Mouse (Mus musculus) lung, postnatal 14 days (tissue): Measurements from ENCODE around the gene Ang5.
A peak's percentile ranks its signal among the peaks of the same experiment; 100 is the strongest.
"Not testable (repeated sequence)": the region's sequence is repeated elsewhere in the genome, so short reads cannot be mapped to it uniquely, and the experiment has no call there.

ENCODE experiments used
- DNase-seq: peaks from one replicate; pipeline ENCODE4 v3.0.0; 2021

The Ang5 gene

DNA sequence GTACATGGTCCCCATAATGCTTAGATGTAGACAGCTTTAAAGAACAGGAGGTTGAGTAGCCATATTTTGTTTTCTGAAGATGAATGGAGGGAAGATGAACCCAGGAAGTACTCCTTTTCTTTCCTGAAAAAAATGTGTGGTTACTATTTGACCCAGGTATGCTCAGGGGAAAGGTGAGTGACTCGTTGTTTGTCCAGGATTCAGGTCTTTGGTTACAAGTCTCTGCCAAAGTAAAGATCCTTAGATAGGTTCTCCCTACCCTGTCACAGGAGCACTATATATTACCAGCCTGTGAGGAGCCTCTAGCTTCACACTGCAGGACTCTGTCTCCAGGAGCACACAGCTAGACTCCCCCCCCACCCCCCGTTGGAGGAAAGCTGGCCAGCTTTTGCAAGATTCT, at the start of gene Ang5:
Ang5 (plus strand) TSS at position 301 of the 400 bp plus-strand sequence.
- DNase-seq: not testable (repeated sequence)

DNA sequence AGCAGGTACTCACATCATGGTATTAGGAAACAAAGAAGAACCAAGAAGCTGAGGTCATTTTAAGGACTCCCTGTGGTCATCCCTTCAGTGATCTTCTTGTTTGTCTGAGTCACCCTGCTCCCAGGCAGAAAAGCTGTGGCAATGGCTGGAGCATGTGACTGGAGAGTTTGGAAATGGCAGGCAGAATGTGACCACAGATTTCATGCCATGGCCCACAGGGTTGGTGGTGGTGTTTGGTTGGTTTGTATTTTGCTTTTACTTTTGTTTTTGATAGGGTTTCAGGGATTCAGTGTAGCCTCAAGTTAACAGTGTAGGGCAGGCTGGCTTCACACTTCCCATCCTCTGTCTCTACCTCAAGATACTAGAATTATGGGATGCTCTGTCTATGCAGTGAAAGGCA, 38.7 kb upstream of the Ang5 start:
- DNase-seq: not testable (repeated sequence)

DNA sequence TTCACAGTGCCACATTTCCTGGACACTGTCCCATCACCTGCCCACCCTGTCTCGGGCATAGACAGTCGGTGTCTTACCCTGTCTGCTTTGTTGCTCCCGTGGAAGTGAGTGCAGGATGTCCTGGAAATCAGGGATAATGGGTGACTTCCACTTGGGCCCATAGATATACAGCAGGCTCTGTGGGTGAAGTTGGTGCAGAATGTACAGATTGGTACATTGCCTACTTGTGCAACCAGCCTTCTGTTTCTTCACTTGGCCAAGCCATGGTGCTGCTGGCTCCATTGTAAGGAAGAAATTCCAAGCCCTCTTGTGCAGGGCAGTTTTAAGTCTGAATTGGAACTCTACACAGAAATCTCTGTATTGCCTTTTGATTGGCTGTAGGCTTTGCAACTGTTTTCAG, 33.4 kb upstream of the Ang5 start, which contains the start of gene Ear10:
Ear10 (minus strand) TSS at position 101 of the 400 bp plus-strand sequence.
- not testable (repeated sequence) for DNase-seq

DNA sequence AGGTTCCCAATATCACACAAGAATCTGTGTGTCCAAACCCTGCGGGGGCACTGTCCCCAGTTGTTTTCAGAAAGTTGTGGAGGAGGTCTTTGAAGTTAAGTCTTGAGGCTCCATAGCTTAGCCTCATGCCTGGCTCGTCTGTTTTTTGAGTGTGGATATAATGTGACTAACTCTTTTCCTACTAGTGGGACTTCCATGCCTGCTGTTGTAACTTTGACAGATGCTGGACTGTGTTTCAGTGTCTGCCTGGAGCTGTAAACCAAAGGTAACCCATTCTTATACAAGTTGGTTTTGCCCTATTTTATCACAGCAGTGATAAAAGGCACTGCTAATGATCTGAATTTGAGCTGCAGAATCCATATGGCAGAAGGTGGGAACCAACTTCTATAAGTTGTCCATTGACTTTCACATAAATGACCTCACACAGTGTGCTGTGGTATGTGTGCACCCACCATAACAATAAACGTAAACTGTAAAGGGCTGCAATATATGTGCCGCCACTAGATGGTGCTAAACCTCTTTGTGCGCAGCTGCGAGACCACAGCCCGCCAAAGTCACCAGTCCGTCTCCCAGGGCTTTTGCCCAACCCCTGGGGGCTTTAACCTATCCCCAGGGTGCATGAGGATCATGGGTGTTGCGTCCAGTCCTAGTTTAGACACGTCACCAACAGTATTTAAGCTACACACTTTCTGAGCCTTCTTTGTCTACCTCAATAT, 32.0 kb upstream of the Ang5 start, which contains the start of gene Gm8113:
Gm8113 (plus strand) TSS at position 703 of the 716 bp plus-strand sequence.
- DNase-seq: peak; percentile 68

DNA sequence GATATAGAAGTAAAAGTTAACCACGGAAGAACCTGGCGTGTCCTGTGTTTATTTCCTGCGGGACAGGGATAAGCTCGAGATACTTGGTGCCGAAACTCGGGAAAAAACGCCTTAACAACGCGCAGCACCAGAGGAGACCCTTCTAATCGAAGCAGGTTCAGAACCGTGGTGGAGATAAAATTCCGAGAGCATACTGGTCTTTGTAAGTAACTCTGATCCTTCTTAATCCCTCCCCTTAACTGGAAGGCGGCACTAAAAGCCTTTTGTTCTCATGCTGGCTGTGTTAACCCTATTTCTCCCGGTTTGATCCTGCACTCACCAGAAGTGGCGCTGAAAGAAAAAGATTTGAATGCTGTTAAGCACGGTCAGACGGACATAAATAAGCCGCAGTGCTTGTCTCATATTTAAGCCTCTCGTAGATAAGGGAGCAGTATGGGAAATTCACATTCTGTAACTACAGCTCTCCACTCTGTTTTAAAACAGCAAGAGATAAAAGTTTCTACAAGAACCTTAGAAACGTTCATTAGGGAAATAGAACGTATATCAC, 31.4 kb upstream of the Ang5 start:
- peak; percentile 0 for DNase-seq

DNA sequence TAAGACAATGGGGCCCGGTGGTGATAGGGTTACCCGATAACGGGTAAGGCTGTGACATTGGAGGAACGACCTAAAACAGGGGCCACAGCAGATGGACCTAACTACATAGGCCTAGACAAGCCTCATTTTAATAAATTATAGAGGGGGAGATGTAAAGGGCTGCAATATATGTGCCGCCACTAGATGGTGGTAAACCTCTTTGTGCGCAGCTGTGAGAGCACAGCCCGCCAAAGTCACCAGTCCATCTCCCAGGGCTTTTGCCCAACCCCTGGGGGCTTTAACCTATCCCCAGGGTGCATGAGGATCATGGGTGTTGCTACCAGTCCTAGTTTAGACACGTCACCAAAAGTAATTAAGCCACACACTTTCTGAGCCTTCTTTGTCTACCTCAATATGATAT, 23.9 kb upstream of the Ang5 start:
- peak; percentile 43 for DNase-seq

DNA sequence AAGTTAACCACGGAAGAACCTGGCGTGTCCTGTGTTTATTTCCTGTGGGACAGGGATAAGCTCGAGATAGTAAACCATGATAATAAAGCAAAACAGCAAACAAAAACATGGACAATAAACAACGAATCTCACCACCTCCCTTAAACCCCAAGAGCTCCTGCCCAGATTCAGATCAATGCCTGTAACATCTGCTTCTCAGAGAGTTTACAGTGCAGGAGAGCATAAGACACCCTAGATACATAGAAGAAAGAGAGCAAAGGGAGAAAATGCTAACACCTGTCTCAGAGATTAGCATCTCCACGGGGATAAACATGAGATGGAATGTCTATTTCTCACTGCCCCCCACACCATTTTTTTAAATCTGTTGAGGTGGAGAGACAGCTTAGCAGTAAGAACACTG, 23.5 kb upstream of the Ang5 start:
- DNase-seq: not testable (repeated sequence)

DNA sequence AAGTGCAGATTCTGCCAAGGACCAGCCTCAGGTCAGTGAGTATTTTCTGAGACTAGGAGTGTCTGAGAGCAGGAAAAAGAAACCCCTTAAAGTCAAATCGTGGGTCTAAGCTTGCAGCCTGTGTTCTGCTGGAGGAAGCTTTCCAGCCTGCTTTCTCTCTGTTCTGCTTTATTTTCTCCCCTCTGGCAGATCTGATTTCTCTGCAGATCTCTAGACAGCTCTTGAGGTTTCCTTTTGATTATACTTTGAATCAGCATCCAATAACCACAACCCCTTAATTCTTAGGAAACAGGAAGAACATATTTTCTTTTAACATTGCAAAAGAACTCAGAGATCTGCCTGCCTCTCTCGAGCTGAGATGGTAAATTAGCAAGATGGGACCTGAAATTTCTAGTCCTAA, 3.5 kb upstream of the Ang5 start:
- DNase-seq: not testable (repeated sequence)

DNA sequence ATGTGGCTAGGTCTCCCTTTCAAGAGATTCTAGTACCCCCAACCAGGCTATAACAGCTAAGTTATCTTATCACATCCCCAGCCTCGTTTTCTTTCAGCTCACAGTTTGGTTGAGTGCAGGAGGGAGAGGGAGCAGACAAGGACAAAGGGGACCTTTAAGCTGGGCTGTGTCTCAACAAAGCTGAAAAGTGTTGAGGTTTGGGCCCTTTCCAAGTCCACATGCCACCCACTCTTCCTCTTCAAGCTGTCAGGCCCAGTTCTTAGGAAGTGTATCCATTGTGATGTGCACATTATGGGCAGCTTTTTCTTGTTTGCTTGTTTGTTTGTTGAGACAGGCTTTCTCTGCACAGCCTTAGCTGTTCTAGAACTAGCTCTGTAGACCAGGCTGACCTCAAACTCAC, 1.8 kb upstream of the Ang5 start:
- not testable (repeated sequence) for DNase-seq

DNA sequence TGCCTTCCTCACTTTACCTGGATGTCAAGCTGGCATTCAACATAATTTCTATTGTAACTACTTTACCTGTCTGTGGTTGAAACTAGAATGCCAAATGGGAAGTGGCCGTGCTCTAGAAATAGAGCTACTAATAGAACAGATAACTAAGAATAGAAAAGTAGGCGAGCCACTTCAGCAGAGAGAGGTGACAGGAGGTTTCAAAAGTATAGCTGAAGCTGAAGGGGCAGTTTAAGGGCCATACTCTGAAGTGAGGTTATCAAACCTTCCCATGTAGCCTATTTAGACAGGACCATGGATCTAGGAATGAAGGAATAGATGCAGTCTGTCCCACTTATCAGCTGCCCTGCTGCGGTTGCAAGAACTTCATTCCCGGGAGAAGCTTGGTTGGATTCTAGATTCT, 26.6 kb downstream of the Ang5 start:
- DNase-seq: no peak

DNA sequence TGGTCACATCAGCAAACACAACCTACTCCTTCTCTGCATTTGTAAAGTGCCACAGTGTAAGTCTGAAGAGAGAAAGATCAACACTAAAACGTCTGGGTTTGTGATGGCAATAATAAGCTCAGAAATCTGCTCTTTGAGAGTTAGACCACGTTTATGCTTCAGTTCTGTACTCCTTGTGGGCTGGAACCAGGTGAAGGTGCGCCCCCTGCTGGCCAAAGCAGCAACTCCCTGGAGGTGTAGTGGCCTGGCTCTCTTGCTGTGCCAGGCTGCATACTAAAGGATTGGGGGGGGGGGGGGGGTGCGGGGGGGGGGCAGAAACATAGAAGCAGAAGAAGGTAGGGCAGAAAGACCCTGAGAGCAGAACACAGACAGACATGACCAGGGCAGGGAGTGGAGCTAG, 27.0 kb downstream of the Ang5 start:
- peak; percentile 62 for DNase-seq

DNA sequence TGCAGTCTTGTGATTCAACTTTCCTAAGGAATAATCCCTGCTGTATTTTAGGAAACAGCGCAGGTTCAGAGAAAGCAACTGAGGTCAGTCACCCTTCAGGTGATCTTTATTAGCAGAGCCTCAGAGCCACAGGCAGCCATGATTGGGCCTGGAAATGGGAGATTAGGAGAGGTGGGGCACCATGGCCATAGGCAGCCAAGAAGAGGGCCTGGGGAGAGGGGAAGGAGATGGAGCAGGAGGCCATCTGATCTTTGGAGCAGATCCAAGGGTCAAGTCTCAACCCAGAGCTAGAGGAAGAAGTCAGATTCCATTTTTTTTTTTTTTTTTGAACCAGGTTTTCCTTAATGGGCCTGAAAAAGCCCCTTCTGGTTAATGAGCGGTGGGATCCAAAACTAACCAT, 29.3 kb downstream of the Ang5 start:
- DNase-seq: no peak

DNA sequence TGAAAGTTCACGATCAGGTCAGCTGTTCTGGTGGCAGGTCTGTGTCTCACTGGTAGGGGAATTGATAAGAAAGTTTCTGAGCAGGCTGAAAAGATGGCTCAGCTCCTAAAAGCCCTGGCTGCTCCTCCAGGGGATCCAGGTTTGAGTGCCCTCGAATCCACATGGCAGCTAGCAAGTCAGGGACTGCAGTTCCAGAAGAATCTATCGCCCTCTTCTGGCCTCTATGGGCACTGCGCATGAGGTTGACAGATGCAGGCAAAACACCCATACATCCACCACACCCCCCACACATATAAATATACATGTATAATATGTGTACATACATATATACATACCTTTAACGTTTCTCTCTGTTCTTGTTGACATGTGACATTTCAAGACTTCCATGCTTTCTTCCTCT, 30.5 kb downstream of the Ang5 start:
- DNase-seq: peak; percentile 73

DNA sequence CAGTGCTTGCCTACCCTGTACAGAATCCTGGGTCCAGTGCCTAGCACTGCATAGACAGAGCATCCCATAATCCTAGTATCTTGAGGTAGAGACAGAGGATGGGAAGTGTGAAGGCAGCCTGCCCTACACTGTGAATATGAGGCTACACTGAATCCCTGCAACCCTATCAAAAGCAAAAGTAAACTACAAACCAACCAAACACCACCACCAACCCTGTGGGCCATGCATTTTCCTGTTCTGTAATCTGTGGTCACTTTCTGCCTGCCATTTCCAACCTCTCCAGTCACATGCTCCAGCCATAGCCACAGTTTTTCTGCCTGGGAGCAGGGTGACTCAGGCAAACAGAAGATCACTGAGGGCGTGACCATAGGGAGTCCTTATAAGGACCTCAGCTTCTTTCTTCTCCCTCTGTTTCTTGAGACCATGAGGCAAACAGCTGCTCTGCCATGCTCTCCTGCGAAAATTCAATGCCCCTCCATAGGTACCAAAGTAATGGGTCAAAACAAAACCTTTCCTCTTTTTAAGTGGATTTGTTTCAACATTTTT, 41.7 kb downstream of the Ang5 start:
- DNase-seq: not testable (repeated sequence)

DNA sequence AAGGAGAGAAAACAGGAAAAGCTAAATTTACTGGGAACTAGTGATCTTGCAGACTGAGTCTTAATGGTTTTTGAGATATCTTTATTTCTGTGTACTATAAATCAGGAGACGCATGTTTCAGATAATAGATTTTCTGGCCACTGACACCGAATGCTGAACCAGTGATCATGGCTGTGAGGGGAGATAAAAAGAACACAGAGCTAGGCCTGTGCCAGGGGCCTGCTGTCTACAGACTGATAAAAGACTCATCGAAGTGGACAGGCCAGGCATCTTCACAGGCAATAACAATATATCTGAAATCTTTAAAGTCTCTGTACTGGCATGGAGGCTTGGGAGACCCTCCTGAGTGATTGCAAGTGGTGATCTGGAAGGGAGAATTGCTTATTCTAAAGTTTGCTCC, 44.7 kb downstream of the Ang5 start:
- no peak for DNase-seq

DNA sequence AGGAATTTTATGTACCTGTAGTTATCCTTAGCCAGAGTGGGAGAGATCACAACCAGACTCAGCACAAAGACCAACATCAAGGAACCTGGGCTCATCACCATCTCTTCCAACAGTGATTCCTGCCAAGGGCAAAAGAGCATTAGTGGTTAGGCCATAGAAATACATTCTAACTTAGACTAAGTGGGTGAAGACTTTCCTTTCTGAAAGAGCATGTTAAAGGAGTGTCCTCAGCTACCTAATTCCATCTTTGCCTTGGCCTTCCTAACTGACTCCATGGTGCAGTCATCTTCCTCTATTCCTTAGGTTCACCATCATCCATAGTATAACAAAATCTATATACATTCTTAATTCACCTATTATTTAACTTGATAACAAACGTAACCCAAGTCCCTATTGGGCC, 45.3 kb downstream of the Ang5 start, which contains the start of gene Ang6:
Ang6 (minus strand) TSS at position 101 of the 400 bp plus-strand sequence.
- no peak for DNase-seq

DNA sequence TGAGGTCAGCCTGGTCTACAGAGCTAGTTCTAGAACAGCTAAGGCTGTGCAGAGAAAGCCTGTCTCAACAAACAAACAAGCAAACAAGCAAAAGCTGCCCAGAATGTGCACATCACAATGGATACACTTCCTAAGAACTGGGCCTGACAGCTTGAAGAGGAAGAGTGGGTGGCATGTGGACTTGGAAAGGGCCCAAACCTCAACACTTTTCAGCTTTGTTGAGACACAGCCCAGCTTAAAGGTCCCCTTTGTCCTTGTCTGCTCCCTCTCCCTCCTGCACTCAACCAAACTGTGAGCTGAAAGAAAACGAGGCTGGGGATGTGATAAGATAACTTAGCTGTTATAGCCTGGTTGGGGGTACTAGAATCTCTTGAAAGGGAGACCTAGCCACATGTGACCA, 51.2 kb downstream of the Ang5 start:
- not testable (repeated sequence) for DNase-seq

DNA sequence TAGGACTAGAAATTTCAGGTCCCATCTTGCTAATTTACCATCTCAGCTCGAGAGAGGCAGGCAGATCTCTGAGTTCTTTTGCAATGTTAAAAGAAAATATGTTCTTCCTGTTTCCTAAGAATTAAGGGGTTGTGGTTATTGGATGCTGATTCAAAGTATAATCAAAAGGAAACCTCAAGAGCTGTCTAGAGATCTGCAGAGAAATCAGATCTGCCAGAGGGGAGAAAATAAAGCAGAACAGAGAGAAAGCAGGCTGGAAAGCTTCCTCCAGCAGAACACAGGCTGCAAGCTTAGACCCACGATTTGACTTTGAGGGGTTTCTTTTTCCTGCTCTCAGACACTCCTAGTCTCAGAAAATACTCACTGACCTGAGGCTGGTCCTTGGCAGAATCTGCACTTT, 52.8 kb downstream of the Ang5 start:
- DNase-seq: not testable (repeated sequence)
